Mouse (Mus musculus) stomach, postnatal 0 days (tissue): Measurements from ENCODE around the gene Smim24.

Experiments
- CTCF ChIP-seq: IDR thresholded peaks from 2 replicates; pipeline ENCODE4 v1.5.1; 2016; ENCODE audit warnings: antibody characterized with exemption, low read depth, mild to moderate bottlenecking, moderate library complexity
- EP300 ChIP-seq: optimal IDR thresholded peaks from 2 replicates; pipeline ENCODE3; 2016; ENCODE audit warnings: antibody characterized with exemption

- TF ChIP-seq CTCF: no peak
- TF ChIP-seq EP300: no peak
Observed at GRCm38 (mm10) chr10:81404720-81405119, 11.9 kb downstream of the Smim24 start.
